Mouse (Mus musculus): ENCODE data around the gene Fam120b.
A peak's percentile ranks its signal among the peaks of the same experiment; 100 is the strongest.

The Fam120b gene

GRCm38 (mm10) chr17:15395997-15396675, at the start of gene Fam120b:
Gene Fam120b, plus strand, starts transcription at chr17:15396202.
- peak; percentile 73 to 82 for DNase-seq (ENCODE audit: low spot score in 2 of 2)

DNA sequence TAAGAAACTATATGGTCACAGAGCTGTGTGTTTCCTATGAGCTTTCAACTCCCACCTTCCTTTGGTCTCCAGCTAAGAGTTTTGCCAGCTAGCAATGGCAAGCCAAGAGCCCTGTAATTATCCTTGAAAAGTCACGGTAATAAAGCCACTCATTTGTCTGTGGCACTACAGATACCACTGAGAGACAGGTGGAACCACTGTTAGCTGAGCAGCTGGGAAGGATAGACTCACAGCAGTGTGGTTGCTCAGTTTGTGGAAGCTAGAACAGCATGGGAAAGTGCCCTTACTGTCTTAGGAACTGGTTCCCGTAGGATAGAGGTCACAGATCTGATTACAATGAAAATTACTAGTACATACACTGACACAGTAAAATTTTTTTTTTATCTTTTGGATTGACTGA, 45.9 kb upstream of the Fam120b start:
- no peak for DNase-seq (ENCODE audit: low spot score in 2 of 2)

DNA sequence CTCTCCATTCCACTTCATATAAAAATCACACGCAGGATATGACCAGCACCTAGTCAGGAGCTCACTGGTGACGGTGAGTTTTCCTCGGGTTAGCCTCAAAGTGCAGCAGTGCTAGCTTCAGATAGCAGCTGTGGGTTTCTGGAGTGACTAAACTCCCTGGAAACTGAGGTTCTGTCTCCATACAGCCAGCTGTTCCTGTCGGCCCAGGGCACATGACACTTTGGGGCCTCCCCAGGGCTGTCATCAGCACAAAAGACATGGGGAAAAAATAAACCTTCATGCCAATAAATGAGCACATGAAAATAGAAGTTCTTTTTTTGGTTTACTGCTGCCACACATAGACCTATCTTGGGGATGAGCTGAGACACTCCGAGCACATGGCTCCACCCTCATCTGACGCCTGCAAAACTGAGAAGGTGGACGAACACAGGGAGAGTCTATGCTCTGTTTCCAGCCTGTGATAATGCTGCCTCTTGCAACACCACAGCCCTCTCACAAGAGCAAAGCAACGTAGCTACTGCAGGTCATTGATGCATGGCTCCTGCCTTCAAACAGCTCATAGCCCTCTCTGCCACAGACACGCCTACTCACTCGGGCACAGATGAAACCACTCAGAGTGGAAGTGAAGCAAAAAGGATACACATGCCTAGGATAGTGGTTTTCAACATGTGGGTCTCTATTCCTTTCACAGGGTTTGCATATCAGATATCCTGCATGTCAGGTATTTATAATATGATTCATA, 43.0 kb upstream of the Fam120b start:
- peak in 1 of 2 experiments; percentile 18 for DNase-seq (ENCODE audit: low spot score in 2 of 2)

DNA sequence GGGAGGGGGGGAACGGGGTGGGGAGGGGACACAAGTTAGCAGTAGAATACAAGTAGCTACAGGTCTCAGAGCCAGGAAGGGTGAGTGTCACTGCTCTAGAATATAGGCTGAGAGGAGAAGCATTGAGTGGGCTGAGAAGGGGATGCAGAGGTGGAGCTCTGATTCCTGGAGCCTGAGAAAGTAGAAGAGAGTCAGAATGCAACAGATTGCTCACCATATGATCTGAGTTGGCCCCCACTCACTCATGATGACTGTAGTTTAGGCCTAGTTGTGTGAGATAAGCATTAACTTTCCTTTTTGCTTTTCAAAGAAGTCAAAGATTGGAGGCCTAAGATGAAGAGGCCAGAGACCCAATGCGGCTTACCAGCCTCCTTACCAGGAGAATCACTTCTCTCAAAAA, 42.0 kb upstream of the Fam120b start:
- no peak for DNase-seq (ENCODE audit: low spot score in 2 of 2)

- DNase-seq (ENCODE audit: low spot score in 2 of 2): no peak
Observed at GRCm38 (mm10) chr17:15355072-15355471, 40.9 kb upstream of the Fam120b start.

- no peak for DNase-seq (ENCODE audit: low spot score in 2 of 2)
Observed at GRCm38 (mm10) chr17:15356526-15356925, 39.5 kb upstream of the Fam120b start.

- no peak for DNase-seq (ENCODE audit: low spot score in 2 of 2)
Observed at GRCm38 (mm10) chr17:15357071-15357470, 38.9 kb upstream of the Fam120b start.

DNA sequence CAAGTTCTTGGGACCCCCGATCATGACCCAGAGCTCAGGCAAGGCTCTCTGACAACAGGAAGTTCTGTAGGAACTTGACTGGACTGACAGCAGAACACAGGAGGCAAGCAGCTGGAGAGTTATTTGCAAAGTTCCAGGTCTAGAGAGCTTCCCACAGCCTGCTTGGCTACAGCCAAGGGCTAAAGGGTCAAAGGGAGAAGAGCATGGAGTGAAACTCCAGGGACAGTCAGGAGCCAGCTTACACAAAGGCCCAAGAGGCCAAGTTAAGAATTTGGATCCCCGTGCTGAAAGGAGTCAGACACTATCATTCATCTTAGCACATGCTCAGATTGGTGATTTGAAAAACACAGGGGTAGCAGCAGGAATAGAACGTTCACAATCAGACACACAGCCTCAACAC, 32.3 kb upstream of the Fam120b start:
- DNase-seq (ENCODE audit: low spot score in 2 of 2): no peak

- no peak for DNase-seq (ENCODE audit: low spot score in 2 of 2)
Observed at GRCm38 (mm10) chr17:15365650-15366049, 30.4 kb upstream of the Fam120b start.

DNA sequence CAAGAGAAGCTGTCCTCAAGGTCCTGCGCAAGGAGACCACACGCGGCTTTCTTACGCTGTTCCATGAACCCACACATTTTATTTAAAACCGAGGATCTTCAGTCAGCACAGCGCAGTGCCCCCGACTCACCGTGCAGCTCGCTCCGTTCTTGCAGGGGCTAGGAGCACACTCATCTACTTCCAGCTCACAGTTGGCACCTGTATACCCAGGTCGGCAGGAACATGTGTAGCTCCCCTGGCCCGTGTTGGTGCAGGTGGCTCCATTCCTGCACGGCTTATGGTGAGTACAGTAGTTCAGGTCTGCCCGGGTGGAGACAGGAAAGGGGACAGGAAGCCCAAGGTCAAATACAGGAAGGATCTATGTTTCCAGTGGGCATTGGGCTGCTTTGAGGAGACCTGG, 25.6 kb upstream of the Fam120b start:
- DNase-seq (ENCODE audit: low spot score in 2 of 2): peak in 1 of 2 experiments; percentile 52

- DNase-seq (ENCODE audit: low spot score in 2 of 2): peak in 1 of 2 experiments; percentile 52
Observed at GRCm38 (mm10) chr17:15371967-15372835, 23.8 kb upstream of the Fam120b start.

- DNase-seq (ENCODE audit: low spot score in 2 of 2): peak in 1 of 2 experiments; percentile 43
Observed at GRCm38 (mm10) chr17:15372931-15373652, 22.9 kb upstream of the Fam120b start.

- peak in 1 of 2 experiments; percentile 63 for DNase-seq (ENCODE audit: low spot score in 2 of 2)
Observed at GRCm38 (mm10) chr17:15374321-15375141, 21.5 kb upstream of the Fam120b start.

DNA sequence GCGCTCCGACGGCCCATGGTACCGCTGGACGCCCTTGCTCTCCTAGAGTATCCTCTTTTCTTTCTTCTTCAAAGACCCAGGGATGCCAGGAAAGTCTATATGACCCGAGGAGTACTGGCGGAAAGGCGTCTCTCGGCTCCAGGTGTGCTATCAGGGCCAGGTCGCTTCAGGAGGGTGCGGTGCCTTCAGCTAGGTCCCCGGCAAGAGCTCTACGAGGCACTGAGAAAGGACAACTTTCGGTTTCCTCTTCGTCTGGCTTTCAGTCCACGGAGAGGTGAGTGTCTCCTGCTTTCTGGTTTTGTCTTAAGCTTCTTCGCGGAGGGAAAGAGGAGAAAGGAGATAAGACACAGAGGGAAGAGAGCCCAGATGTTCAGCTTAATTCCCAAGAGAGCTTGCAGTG, 20.8 kb upstream of the Fam120b start:
- peak in 1 of 2 experiments; percentile 59 for DNase-seq (ENCODE audit: low spot score in 2 of 2)

GRCm38 (mm10) chr17:15375701-15376493, 20.1 kb upstream of the Fam120b start:
- peak; percentile 51 to 75 for DNase-seq (ENCODE audit: low spot score in 2 of 2)

GRCm38 (mm10) chr17:15376494-15377181, 19.4 kb upstream of the Fam120b start, which contains the start of gene Dll1:
Gene Dll1, minus strand, starts transcription at chr17:15376872.
- peak in 1 of 2 experiments; percentile 63 for DNase-seq (ENCODE audit: low spot score in 2 of 2)

GRCm38 (mm10) chr17:15377901-15378300, 18.1 kb upstream of the Fam120b start:
- DNase-seq (ENCODE audit: low spot score in 2 of 2): peak in 1 of 2 experiments; percentile 42

DNA sequence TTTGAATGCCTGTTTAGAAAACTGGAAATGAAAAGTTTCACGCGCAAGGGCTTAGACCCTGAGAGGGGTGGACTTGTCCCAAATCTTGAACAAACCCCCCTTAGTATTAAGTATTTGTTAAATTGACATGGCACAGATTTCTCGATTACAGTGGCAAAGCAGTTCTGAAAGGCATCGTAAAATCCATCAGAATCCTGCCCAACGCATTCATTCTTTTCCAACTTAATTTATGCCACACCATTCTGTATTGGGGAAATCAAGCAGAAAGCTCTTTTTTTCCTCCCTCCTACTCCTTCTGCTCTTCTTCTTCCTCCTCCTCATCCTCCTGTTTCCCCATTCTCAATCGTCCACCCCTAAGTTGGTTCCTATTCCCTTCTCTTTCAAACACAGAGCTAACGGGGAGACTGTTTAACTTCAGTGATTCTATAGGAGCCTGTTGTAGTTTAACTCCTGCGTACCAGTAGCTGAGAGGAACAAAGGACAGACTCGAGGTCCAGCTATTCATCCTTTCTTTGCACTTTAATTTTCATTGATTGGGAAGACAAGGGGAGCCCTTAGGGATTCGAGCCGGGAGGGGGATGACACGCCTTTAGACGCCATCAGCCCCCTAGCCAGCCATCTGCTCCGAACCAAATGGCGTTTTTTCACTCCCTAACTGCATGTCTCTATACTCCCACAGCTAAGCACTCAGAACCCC, 17.4 kb upstream of the Fam120b start:
- peak in 1 of 2 experiments; percentile 26 for DNase-seq (ENCODE audit: low spot score in 2 of 2)

Data from spleen, postnatal 4 days (tissue).